Mouse (Mus musculus) midbrain, embryonic 15.5 days (tissue): ENCODE measurements around the gene Otogl. TPM values are rescaled to one million over a fixed set of nuclear protein-coding genes. Genes with fewer than 3 reads are reported as not detected.

Source experiments
- ATAC-seq: fragments of 200-750 bp; cut with Nextera tagmentation; replicated peaks from 2 replicates; pipeline ENCODE4 v1.8.0; 2017; ENCODE audit warnings: moderate TSS enrichment
- H3K27ac ChIP-seq: fragments of 300-500 bp; sonication (generic); 2 replicates; pipeline ENCODE4 v1.5.1; 2015; ENCODE audit warnings: mild to moderate bottlenecking, inconsistent platforms
- H3K27me3 ChIP-seq: fragments of 300-500 bp; sonication (generic); replicated peaks from 2 replicates; pipeline ENCODE4 v1.6.1; 2015; ENCODE audit warnings: inconsistent platforms
- H3K36me3 ChIP-seq: fragments of 300-500 bp; sonication (generic); replicated peaks from 2 replicates; pipeline ENCODE4 v1.6.1; 2015; ENCODE audit warnings: inconsistent platforms
- H3K4me1 ChIP-seq: fragments of 300-500 bp; sonication (generic); 2 replicates; pipeline ENCODE4 v1.6.1; 2015; ENCODE audit warnings: inconsistent platforms
- H3K4me2 ChIP-seq: fragments of 300-500 bp; sonication (generic); 2 replicates; pipeline ENCODE4 v1.6.1; 2015; ENCODE audit warnings: inconsistent platforms, mild to moderate bottlenecking, moderate library complexity
- H3K4me3 ChIP-seq: fragments of 300-500 bp; sonication (generic); 2 replicates; pipeline ENCODE4 v1.5.1; 2015; ENCODE audit warnings: mild to moderate bottlenecking, inconsistent platforms
- H3K9ac ChIP-seq: fragments of 300-500 bp; sonication (generic); 2 replicates; pipeline ENCODE4 v1.6.1; 2015; ENCODE audit warnings: mild to moderate bottlenecking, inconsistent platforms
- H3K9me3 ChIP-seq: fragments of 300-500 bp; sonication (generic); 2 replicates; pipeline ENCODE4 v1.6.1; 2016; ENCODE audit warnings: inconsistent platforms
- WGBS: fragments of 180-500 bp; shearing (Covaris S2); methylation state at CpG from one replicate; pipeline ENCODE4 v1.1.7; 2015; ENCODE audit warnings: mixed read lengths; 5-methylcytosine and 5-hydroxymethylcytosine counted together
- polyA plus RNA-seq: library from polyadenylated mRNA; unstranded; fragments of >200 nt; fragmentation: Nextera tagmentation; extraction: Ambion mirVana; gene quantifications from 2 replicates; pipeline ENCODE4 v1.2.1, GENCODE M21; 2015

Gene Otogl
- polyA plus RNA-seq, 1 experiment from 2014 or later = not detected

GRCm38 (mm10) chr10:107901204-107901879 lies 10.6 kb downstream of the Otogl start:
- no peaks in the 10 kb centered on the region for H3K27me3 ChIP-seq
- H3K9ac ChIP-seq = no peak overlapping the region
- no peak overlapping the region for H3K4me3 ChIP-seq
- ATAC-seq = no peak
- 67% methylated on average over 13 of the region's 13 CpGs for WGBS
- H3K4me2 ChIP-seq = no peak overlapping the region
- H3K9me3 ChIP-seq = no peaks in the 10 kb centered on the region
- no peak overlapping the region for H3K27ac ChIP-seq
- H3K4me1 ChIP-seq = no peaks in the 10 kb centered on the region
- H3K36me3 ChIP-seq = no peaks in the 10 kb centered on the region

DNA sequence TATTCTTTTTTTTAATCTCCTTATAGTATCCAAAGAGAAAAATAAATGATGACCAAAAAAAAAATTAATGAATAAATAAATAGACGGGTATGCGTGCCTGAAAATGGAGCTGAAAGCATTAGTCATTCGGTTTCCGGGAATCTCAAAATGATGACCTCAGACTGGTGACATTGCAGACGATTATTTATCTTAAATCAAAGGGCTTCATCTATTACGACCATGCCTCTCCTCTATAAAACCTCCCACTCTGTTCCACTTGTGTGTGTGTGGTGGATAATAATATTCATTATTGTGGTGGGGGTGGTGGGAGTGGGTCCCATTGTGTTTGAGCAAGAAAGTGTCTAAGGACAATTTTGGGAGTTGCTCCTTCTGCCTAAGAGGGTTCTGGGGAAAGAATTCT lies 12.0 kb downstream of the Otogl start:
- H3K27ac ChIP-seq = no peak overlapping the region
- no peak overlapping the region for H3K4me2 ChIP-seq
- WGBS = 87% methylated on average over 6 of the region's 6 CpGs
- no peak overlapping the region for H3K9ac ChIP-seq
- H3K36me3 ChIP-seq = no peaks in the 10 kb centered on the region
- no peaks in the 10 kb centered on the region for H3K9me3 ChIP-seq
- no peaks in the 10 kb centered on the region for H3K27me3 ChIP-seq
- no peak overlapping the region for H3K4me3 ChIP-seq
- no peaks in the 10 kb centered on the region for H3K4me1 ChIP-seq
- no peak for ATAC-seq

- Histone ChIP-seq H3K4me1 (no peaks in the 10 kb centered on the region), H3K27me3 (no peaks in the 10 kb centered on the region), H3K4me3 (no peak overlapping the region), H3K4me2 (no peak overlapping the region), H3K27ac (no peak overlapping the region), H3K9me3 (no peaks in the 10 kb centered on the region), H3K9ac (no peak overlapping the region), H3K36me3 (no peaks in the 10 kb centered on the region)
- no peak for ATAC-seq
- 85% methylated on average over 4 of the region's 4 CpGs for WGBS
Observed at GRCm38 (mm10) chr10:107896158-107896557, 15.8 kb downstream of the Otogl start.

DNA sequence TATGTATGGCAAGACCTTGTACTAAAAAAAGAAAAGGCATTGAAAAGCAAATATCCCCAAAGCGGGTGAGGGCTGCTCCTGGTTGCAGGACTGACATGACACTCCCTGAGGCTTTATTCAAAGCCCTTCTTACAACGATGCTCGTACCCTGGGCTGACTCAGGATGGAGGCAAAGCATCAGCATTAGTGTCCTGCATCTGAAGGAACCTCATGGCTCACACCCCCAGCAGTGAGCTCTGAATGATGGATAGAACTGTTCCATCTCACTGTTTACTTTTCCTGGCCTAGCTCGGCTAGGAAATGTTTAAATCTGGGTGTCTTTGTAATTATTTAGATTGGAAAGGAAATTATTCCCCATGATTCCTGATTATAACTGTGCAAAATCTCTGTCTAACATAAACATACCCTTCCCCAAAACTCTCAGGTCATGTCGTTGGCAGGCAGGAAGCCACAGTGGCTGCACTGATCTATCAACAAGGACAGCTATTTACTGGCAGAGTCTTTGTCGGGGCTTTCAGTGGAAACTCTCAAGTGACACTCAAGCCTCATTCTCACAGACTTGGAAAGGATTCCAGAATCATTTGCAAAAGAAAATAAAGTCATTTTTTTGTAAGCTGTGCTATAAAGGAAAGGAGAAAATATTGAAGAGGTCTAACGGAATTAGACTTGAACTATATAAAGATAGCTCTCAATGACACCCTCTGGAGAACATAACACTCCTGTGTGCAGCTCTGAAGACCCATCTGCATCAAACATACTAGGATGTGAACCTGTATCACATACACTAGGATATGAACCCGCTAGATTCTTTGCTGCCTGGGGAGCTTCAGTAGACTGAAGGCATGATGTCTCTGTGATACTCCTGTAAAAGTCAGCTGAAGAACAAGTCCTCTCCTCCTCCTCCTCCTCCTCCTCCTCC lies 17.0 kb downstream of the Otogl start:
- Histone ChIP-seq H3K9ac (no peak overlapping the region), H3K36me3 (no peaks in the 10 kb centered on the region), H3K27me3 (no peaks in the 10 kb centered on the region), H3K4me2 (no peak overlapping the region), H3K4me3 (no peak overlapping the region), H3K4me1 (no peaks in the 10 kb centered on the region), H3K9me3 (no peaks in the 10 kb centered on the region), H3K27ac (no peak overlapping the region)
- 67% methylated on average over 8 of the region's 8 CpGs for WGBS
- ATAC-seq = no peak

- Histone ChIP-seq H3K4me1 (no peaks in the 10 kb centered on the region), H3K4me3 (no peak overlapping the region), H3K27me3 (no peaks in the 10 kb centered on the region), H3K9ac (no peak overlapping the region), H3K36me3 (no peaks in the 10 kb centered on the region), H3K4me2 (no peak overlapping the region), H3K27ac (no peak overlapping the region), H3K9me3 (no peaks in the 10 kb centered on the region)
- 61% methylated on average over 9 of the region's 9 CpGs for WGBS
- no peak for ATAC-seq
Observed at GRCm38 (mm10) chr10:107890400-107890799, 21.5 kb downstream of the Otogl start.

DNA sequence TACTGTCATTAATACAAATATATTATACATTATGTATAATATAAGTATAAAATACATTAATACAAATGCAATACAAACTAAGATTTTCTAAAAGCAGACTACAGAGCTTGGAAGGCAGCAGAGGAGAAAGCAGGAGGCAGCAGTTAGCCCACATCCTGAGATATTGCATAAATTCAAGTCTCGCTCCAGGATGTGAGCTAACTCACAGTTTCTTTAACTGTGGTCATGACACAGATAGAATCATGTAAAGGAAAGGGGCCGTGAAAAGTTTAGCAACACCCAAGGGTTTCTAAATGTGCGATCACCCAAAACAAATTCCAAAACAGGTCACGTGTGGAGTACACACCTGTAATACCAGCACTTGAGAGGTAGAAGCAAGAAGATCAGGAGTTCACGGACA lies 39.4 kb downstream of the Otogl start:
- Histone ChIP-seq H3K4me2 (no peak overlapping the region), H3K36me3 (no peaks in the 10 kb centered on the region), H3K27ac (no peak overlapping the region), H3K27me3 (no peaks in the 10 kb centered on the region), H3K9me3 (no peaks in the 10 kb centered on the region), H3K9ac (no peak overlapping the region), H3K4me3 (no peak overlapping the region), H3K4me1 (no peaks in the 10 kb centered on the region)
- ATAC-seq = no peak
- 92% methylated on average over 5 of the region's 5 CpGs for WGBS

DNA sequence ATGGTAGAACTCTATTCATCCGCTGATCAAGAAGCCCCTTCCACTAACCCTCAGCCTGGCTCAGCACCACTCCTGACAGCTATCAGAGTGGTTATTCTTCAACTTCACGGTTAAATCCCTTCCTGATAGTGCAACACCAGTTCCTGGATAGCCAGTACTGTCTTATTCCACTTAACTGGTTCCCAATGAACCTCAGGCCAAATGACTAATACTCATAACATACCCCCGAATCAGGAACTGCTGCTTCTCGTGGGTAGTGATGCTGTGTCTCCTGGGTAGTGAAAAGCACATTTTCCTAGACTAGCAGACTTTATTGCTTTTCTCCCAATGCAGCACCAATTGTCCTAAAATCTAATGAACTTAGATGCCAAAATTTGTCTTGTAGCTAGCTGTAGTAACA lies 39.8 kb downstream of the Otogl start:
- no peak for ATAC-seq
- Histone ChIP-seq H3K9me3 (no peaks in the 10 kb centered on the region), H3K9ac (no peak overlapping the region)

DNA sequence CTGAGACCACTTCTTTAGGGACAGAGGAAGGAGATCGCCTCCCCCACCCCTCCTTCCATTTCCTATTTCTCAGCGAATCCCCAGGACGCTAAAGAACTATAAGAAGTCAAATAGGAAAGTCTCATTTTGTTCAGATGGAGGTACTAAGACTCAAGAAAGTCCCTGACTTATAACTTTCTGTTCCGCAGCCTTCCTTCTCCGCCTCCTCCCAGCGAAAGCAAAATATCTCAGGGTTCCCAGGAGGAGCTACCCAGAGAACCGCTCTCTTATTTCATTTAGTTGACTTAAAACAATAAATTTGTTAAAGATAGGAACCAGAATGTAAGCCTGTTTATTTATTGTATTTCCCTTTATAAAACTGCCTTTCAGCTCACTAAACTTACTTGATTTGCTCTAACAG lies 41.4 kb downstream of the Otogl start:
- Histone ChIP-seq H3K27ac (no peak overlapping the region), H3K9me3 (no peaks in the 10 kb centered on the region), H3K4me2 (no peak overlapping the region), H3K36me3 (no peaks in the 10 kb centered on the region), H3K9ac (no peak overlapping the region), H3K4me1 (no peaks in the 10 kb centered on the region), H3K27me3 (no peaks in the 10 kb centered on the region), H3K4me3 (no peak overlapping the region)
- 83% methylated on average over 7 of the region's 7 CpGs for WGBS
- no peak for ATAC-seq

More for the DNA sequence above, 39.8 kb downstream of the Otogl start:
- no peaks in the 10 kb centered on the region for H3K4me1 ChIP-seq
- WGBS = 84% methylated on average over 4 of the region's 4 CpGs
- H3K27me3 ChIP-seq = no peaks in the 10 kb centered on the region
- no peak overlapping the region for H3K4me2 ChIP-seq
- no peaks in the 10 kb centered on the region for H3K36me3 ChIP-seq
- no peak overlapping the region for H3K4me3 ChIP-seq
- H3K27ac ChIP-seq = no peak overlapping the region

- H3K4me2 ChIP-seq = no peak overlapping the region
- no peak for ATAC-seq
- H3K27me3 ChIP-seq = no peaks in the 10 kb centered on the region
- no peaks in the 10 kb centered on the region for H3K9me3 ChIP-seq
- no peak overlapping the region for H3K9ac ChIP-seq
- no peak overlapping the region for H3K4me3 ChIP-seq
- no peaks in the 10 kb centered on the region for H3K36me3 ChIP-seq
- WGBS = 93% methylated on average over 8 of the region's 8 CpGs
- no peak overlapping the region for H3K27ac ChIP-seq
- H3K4me1 ChIP-seq = no peaks in the 10 kb centered on the region
Observed at GRCm38 (mm10) chr10:107868904-107869303, 43.0 kb downstream of the Otogl start.

DNA sequence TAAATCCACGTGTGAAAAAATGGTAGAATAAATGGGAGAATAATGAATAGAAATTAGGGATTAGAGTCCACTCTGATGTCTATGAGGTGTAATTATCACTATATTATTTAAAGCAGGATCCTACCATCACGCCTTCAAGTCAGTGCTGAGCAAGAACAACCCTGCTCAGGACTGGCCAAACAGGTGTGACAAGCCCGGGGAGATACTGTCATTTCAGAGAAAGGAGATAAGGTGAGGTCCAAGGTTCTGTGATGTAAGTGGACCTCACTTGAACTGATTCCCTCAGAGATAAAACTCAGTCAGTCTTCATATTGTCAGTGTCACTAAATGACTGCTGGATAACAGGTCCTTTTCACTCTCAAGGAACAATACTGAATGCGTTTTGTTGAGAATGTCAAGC lies 44.5 kb downstream of the Otogl start:
- H3K9ac ChIP-seq = no peak overlapping the region
- WGBS = 75% methylated on average over 4 of the region's 4 CpGs
- no peaks in the 10 kb centered on the region for H3K36me3 ChIP-seq
- no peaks in the 10 kb centered on the region for H3K9me3 ChIP-seq
- no peaks in the 10 kb centered on the region for H3K27me3 ChIP-seq
- H3K4me2 ChIP-seq = no peak overlapping the region
- H3K4me1 ChIP-seq = no peaks in the 10 kb centered on the region
- ATAC-seq = no peak
- H3K4me3 ChIP-seq = no peak overlapping the region
- no peak overlapping the region for H3K27ac ChIP-seq

DNA sequence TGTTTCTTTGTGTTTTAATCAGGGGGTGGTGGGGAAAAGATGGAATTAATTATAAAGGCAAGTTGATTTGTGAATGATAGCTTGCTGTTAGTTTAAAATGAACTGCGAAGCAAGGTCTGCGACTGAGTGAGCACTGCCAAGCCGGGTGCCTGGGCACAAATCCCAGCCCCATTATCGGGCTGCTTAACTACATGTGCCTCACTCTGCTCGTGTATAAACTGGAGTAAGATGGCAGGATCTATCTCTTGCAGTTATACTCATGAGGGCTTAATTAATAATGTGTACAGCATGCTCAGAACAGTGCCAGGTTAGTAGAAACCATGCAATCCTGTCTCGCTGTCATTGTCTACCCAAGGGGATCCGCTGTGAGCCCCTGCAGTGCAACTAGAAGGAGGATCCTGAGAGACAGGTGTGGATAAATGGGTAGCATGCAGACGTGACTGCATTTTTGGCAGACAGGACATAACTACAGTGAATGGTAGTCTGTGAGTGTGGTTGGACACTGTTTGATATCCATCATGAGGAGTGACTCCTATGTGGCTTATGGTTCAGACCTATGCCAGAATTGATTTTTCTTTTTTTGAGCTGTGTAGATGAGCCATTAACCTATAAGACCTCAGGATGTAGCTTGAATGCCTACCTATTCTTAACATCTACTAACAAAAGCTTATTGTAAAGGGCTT lies 51.6 kb downstream of the Otogl start:
- H3K9ac ChIP-seq = no peak overlapping the region
- H3K27me3 ChIP-seq = no peaks in the 10 kb centered on the region
- no peaks in the 10 kb centered on the region for H3K36me3 ChIP-seq
- WGBS = 77% methylated on average over 8 of the region's 8 CpGs
- H3K27ac ChIP-seq = no peak overlapping the region
- no peak for ATAC-seq
- H3K9me3 ChIP-seq = no peaks in the 10 kb centered on the region
- H3K4me2 ChIP-seq = no peak overlapping the region
- no peaks in the 10 kb centered on the region for H3K4me1 ChIP-seq
- H3K4me3 ChIP-seq = no peak overlapping the region

DNA sequence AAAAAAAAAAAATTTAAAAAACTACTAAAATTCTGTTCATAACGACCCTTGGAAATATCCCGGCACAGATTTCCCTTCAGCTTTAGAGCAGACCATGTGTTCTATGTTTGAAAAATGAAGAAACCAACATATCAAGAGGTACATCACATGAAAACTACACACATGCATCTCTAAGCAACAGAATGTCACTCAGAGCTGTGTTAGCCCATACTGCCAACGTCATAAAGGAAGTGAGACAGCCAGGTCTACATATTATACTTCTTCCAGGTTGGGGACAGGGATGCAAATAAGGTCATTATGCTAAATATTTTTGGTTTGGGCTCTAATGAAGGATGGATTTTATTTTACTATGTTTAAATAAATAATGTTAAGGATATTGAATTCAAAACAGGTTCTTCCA lies 52.7 kb downstream of the Otogl start:
- Histone ChIP-seq H3K9ac (no peak overlapping the region), H3K4me3 (no peak overlapping the region), H3K27ac (no peak overlapping the region), H3K4me1 (no peaks in the 10 kb centered on the region), H3K27me3 (no peaks in the 10 kb centered on the region), H3K36me3 (no peaks in the 10 kb centered on the region), H3K4me2 (no peak overlapping the region), H3K9me3 (no peaks in the 10 kb centered on the region)
- ATAC-seq = no peak
- 92% methylated on average over 3 of the region's 3 CpGs for WGBS
